Mouse (Mus musculus) liver, adult 2 months (tissue): ENCODE data around the gene Ngdn. TPM values are rescaled to one million over a fixed set of nuclear protein-coding genes. Genes with fewer than 3 reads are reported as not detected.

Source experiments
- DNase-seq: peaks from one replicate; pipeline ENCODE4 v3.0.0-alpha.2; 2011; ENCODE audit warnings: low read depth, low spot score; ENCODE audit errors: extremely low read depth
- H3K27ac ChIP-seq: fragments of 200-500 bp; replicated peaks from 2 replicates; pipeline ENCODE4 v1.5.1; 2012; ENCODE audit warnings: low read depth, mild to moderate bottlenecking, control low read depth, inconsistent platforms, low read length; ENCODE audit not compliant: insufficient read depth
- H3K27me3 ChIP-seq: fragments of 200-500 bp; 2 replicates; pipeline ENCODE4 v1.6.1; 2012; ENCODE audit warnings: mild to moderate bottlenecking, moderate library complexity, low read length, inconsistent platforms; ENCODE audit not compliant: control insufficient read depth, insufficient read depth
- H3K36me3 ChIP-seq: fragments of 200-500 bp; 2 replicates; pipeline ENCODE4 v1.6.1; 2012; ENCODE audit warnings: low read length, inconsistent platforms; ENCODE audit not compliant: control insufficient read depth, insufficient read depth
- H3K4me1 ChIP-seq: fragments of 200-500 bp; 2 replicates; pipeline ENCODE4 v1.6.1; 2011; ENCODE audit warnings: low read length; ENCODE audit not compliant: control insufficient read depth, insufficient read depth
- H3K4me3 ChIP-seq: fragments of 200-500 bp; 2 replicates; pipeline ENCODE4 v1.5.1; 2011; ENCODE audit warnings: low read depth, mild to moderate bottlenecking, control low read depth, low read length, moderate library complexity; ENCODE audit not compliant: insufficient read depth
- H3K79me2 ChIP-seq: fragments of 200-500 bp; 2 replicates; pipeline ENCODE4 v1.6.1; 2012; ENCODE audit warnings: inconsistent platforms, mild to moderate bottlenecking, low read length, moderate library complexity; ENCODE audit not compliant: control insufficient read depth, insufficient read depth
- H3K9ac ChIP-seq: fragments of 200-500 bp; 2 replicates; pipeline ENCODE4 v1.6.1; 2012; ENCODE audit warnings: low read depth, mild to moderate bottlenecking, control low read depth, inconsistent platforms, low read length
- CTCF ChIP-seq: fragments of 200-500 bp; IDR thresholded peaks from 2 replicates; pipeline ENCODE4 v1.5.1; 2011; ENCODE audit warnings: low read depth, low read length, control low read depth
- POLR2A ChIP-seq: fragments of 200-500 bp; IDR thresholded peaks from 2 replicates; pipeline ENCODE4 v1.6.1; 2011; ENCODE audit warnings: low read length, control low read depth; ENCODE audit not compliant: insufficient read depth; ENCODE audit errors: extremely low read depth
- WGBS: fragments of 180-500 bp; shearing (Covaris S2); methylation state at CpG from one replicate; pipeline ENCODE4 v1.1.7; 2018; 5-methylcytosine and 5-hydroxymethylcytosine counted together
- polyA plus RNA-seq: library from polyadenylated mRNA; depleted of rRNA; stranded (reverse); fragments of >200 nt; gene quantifications from 2 replicates; pipeline ENCODE4 v1.2.3, GENCODE M21; 2012
- total RNA-seq: library from RNA; depleted of rRNA; stranded (reverse); fragments of >200 nt; gene quantifications from 2 replicates; pipeline ENCODE4 v1.2.3, GENCODE M21; 2014

Gene Ngdn
- total and polyA plus RNA-seq, 2 experiments, result 8.1 to 26.9 TPM

DNA sequence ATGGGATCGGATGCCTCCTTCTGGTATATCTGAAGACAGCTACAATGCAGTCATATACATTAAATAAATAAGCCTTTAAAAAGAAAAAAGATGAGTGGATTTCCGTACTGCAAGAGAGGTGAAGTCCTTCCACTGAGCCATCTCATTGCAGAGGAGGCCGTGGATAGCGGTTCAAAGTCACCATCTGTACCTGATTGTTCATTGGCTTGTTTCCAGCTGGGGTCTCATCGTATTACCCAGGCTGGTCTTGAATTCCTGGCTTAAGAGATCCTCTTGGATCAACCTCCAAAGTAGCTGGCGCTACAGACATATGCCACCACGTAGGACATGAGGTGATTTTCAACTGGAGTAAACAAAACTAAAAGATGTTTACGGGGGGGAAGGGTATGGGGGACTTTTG is 9.3 kb upstream of the Ngdn start:
- H3K27ac ChIP-seq, result no peak overlapping the region
- H3K9ac ChIP-seq, result no peak overlapping the region
- 94% methylated on average over 8 of the region's 8 CpGs for WGBS
- DNase-seq, result no peak
- no peaks in the 10 kb centered on the region for H3K36me3 ChIP-seq
- H3K4me3 ChIP-seq, result no peak overlapping the region
- TF ChIP-seq CTCF, result no peak
- no peak for TF ChIP-seq POLR2A
- no peaks in the 10 kb centered on the region for H3K79me2 ChIP-seq
- H3K4me1 ChIP-seq, result peaks cover 3% of the 10 kb centered on the region; the same call in 1 of the 2 replicates
- no peaks in the 10 kb centered on the region for H3K27me3 ChIP-seq

DNA sequence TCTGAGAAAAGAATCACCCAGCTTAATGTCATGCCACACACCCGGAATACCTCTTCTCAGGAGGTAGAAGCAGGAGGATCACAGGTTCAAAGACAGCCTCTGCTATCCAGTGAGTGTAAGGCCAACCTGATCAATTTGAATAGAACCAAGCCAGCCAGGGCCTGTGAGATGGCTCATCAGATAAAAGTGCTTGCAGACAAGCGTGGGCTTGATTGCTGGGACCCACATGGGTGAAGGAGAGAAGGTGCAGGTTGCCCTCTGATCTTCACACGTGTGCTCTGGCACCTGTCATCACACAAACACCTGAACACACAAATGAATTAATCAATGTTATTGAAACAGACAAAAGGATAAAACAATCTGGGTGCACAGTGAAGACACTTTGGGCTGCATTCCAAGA is 8.7 kb upstream of the Ngdn start:
- Histone ChIP-seq H3K27me3 (no peaks in the 10 kb centered on the region), H3K27ac (no peak overlapping the region), H3K4me1 (peaks cover 3% of the 10 kb centered on the region; the same call in 1 of the 2 replicates), H3K79me2 (no peaks in the 10 kb centered on the region), H3K36me3 (no peaks in the 10 kb centered on the region), H3K9ac (no peak overlapping the region), H3K4me3 (no peak overlapping the region)
- 70% methylated on average over 3 of the region's 3 CpGs for WGBS
- DNase-seq, result no peak
- TF ChIP-seq POLR2A (no peak), CTCF (no peak)

DNA sequence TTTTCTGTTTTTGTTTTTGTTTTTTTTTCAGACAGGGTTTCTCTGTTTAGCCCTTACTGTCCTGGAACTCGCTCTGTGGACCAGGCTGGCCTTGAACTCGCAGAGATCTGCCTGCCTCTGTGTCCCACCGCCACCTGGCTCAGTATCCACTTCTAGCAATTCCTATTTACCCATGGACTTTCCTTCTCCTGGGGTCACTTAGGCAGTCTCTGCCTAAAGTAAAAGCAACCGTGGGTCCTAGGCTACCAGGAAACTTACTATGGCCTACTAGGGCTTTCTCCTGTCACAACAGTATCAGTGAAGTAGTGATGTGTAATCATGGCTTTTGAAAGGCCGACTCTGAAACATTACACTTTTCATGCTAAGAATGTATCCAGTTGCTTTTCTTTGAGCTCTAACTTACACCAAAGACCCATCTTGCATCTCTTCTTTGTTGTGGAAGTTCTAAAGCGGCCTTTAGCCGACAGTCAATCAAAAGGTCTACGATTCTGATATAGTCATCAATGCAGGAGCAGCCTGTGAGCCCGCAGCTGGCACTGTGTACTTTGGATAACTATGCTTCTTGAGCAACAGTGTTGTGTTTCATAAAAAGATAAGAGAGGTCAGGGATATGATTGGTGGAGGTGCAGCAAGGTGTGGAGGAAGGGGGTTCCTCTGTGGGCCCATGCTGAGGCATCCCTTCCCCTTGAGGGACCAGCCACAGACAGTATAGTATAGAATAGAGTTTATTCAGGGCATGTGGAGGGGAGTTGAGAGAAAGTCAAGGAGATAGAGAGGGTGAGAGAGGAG is 7.9 kb upstream of the Ngdn start:
- Histone ChIP-seq H3K9ac (no peak overlapping the region), H3K36me3 (no peaks in the 10 kb centered on the region), H3K79me2 (no peaks in the 10 kb centered on the region), H3K4me1 (peaks cover 3% of the 10 kb centered on the region; the same call in 1 of the 2 replicates), H3K27me3 (no peaks in the 10 kb centered on the region), H3K27ac (no peak overlapping the region), H3K4me3 (no peak overlapping the region)
- TF ChIP-seq CTCF (no peak), POLR2A (no peak)
- 68% methylated on average over 9 of the region's 9 CpGs for WGBS
- peak; percentile 51 for DNase-seq

DNA sequence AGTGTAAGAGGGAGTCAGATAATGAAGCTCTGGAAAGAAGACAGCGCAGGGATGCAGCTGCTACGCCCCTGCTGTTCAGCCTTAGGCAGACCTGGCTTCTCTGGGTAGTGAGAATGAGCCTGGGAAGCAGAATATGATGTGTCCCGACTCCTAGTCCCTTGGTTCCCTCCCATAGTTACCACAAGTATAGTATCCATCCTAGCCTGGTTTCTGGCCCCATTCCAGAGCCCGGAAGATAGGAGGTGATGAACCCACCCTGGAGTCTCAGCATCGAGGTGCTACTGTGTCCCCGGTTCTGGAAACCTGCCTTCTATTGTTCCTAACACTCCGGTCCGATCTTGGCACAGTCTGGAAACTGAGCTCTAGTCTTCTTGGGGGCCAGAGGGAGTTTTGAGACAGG is 6.8 kb upstream of the Ngdn start:
- Histone ChIP-seq H3K36me3 (no peaks in the 10 kb centered on the region), H3K79me2 (no peaks in the 10 kb centered on the region), H3K4me1 (no peaks in the 10 kb centered on the region), H3K9ac (no peak overlapping the region), H3K27me3 (no peaks in the 10 kb centered on the region), H3K4me3 (no peak overlapping the region), H3K27ac (no peak overlapping the region)
- TF ChIP-seq CTCF, result no peak
- no peak for TF ChIP-seq POLR2A
- DNase-seq, result no peak
- 87% methylated on average over 8 of the region's 8 CpGs for WGBS

DNA sequence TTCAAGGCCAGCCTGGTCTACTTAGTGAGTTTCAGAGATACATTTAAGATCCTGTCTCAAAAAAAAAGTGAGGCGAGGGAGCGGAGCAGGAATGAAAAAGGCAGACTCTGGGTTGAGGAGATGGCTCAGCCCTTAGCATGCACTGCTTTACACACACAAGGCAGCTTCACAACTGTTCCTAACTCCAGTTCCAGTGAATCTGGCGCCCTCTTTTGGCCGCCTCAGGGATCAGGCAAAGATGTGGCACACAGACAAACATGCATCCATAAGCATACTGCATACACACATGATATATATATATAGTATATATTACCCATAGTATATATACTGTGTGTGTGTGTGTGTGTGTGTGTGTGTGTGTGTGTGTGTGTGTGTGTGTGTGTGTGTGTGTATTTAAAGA is 4.1 kb upstream of the Ngdn start:
- Histone ChIP-seq H3K36me3 (no peaks in the 10 kb centered on the region), H3K4me1 (peaks cover 2% of the 10 kb centered on the region; the same call in 1 of the 2 replicates), H3K79me2 (no peaks in the 10 kb centered on the region), H3K9ac (no peak overlapping the region), H3K27ac (no peak overlapping the region), H3K27me3 (no peaks in the 10 kb centered on the region), H3K4me3 (no peak overlapping the region)
- WGBS, result 85% methylated on average over 4 of the region's 4 CpGs
- no peak for TF ChIP-seq POLR2A
- TF ChIP-seq CTCF, result no peak; the same call in 1 of the 2 replicates
- no peak for DNase-seq

DNA sequence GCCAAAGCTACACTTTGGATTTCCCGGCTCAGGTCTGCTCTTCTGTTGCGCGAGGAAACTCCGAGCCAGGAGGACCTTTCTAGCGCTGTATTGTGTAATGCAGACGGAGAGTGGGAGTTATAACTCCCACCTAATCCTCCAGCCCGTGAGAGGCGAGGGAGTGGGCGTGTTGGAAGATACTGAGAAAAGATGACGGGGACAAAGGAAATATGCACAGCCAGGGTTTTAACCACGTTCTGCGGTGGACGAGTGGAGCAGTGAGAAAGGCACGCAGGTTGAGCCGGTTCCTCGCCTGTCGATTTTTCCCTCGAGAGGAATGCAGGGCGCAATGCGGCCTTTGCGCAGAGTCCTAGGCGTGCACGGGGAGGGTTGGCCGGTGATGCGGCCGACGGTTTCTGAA is 663 bp upstream of the Ngdn start:
- WGBS, result under 1% methylated on average over 27 of the region's 27 CpGs
- Histone ChIP-seq H3K4me3 (peak overlapping the region; percentile 69), H3K79me2 (peaks cover 4% of the 10 kb centered on the region; the same call in 1 of the 2 replicates), H3K27ac (peak overlapping the region; percentile 85), H3K4me1 (peaks cover 7% of the 10 kb centered on the region), H3K36me3 (peaks cover 7% of the 10 kb centered on the region; the same call in 1 of the 2 replicates), H3K27me3 (no peaks in the 10 kb centered on the region), H3K9ac (peak overlapping the region; percentile 79)
- peak; percentile 67 for DNase-seq
- TF ChIP-seq CTCF (no peak), POLR2A (no peak)
